Mouse (Mus musculus) bone marrow macrophage, adult 2 months (primary cell): ENCODE data around the gene Trmt2a.

ENCODE experiments used
- CTCF ChIP-seq: IDR thresholded peaks from 2 replicates; pipeline ENCODE4 v1.5.1; 2012; ENCODE audit warnings: low read depth, mild to moderate bottlenecking, low read length, moderate library complexity
- POLR2A ChIP-seq: IDR thresholded peaks from 2 replicates; pipeline ENCODE4 v1.6.1; 2012; ENCODE audit warnings: mild to moderate bottlenecking, low read depth, low read length, borderline replicate concordance

DNA sequence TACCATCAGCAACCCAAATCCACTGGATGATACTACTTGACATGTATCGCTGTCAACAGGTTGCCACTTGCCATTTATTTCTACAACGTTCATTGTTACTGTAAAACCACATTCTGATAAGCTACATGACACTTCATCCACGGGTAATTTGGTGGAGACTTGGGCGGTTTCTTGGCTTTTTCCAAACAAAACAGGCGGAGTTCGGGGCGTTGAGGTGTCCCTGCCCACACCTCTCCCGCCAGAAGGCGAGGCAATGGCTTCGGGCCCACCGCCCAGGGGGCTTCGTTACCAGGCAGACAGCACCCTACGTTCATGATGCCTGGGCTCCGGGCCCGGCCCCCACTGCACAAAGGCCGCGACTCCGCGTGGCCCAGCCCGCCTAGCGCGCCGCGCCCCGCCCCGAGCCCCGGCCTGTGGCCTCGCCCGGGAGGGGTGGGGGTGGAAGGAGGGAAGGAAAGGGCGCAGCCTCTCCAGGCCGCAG lies 40.1 kb downstream of the Trmt2a start:
- TF ChIP-seq CTCF = no peak
- TF ChIP-seq POLR2A = no peak
